Mouse (Mus musculus) midbrain, embryonic 14.5 days (tissue): ENCODE measurements around the gene Clasp1. TPM values are rescaled to one million over a fixed set of nuclear protein-coding genes. Genes with fewer than 3 reads are reported as not detected.
A peak's percentile ranks its signal among the peaks of the same experiment; 100 is the strongest.

Source experiments
- ATAC-seq: fragments of 200-750 bp; cut with Nextera tagmentation; 2 replicates; pipeline ENCODE4 v1.8.0; 2017; ENCODE audit warnings: moderate number of reproducible peaks, moderate library complexity; ENCODE audit not compliant: low FRiP score, low TSS enrichment
- DNase-seq: peaks from one replicate; pipeline ENCODE4 v3.0.0-alpha.2; 2015
- H3K27ac ChIP-seq: fragments of 300-500 bp; sonication (generic); replicated peaks from 2 replicates; pipeline ENCODE4 v1.5.1; 2014; ENCODE audit warnings: mild to moderate bottlenecking, low read depth, low read length, moderate library complexity
- H3K27me3 ChIP-seq: fragments of 300-500 bp; sonication (generic); 2 replicates; pipeline ENCODE4 v1.6.1; 2014; ENCODE audit warnings: low read length, control low read depth, mixed read lengths; ENCODE audit not compliant: control insufficient read depth, insufficient read depth
- H3K36me3 ChIP-seq: fragments of 300-500 bp; sonication (generic); 2 replicates; pipeline ENCODE4 v1.6.1; 2014; ENCODE audit warnings: low read length, control low read depth; ENCODE audit not compliant: control insufficient read depth, insufficient read depth
- H3K4me1 ChIP-seq: fragments of 300-500 bp; sonication (generic); 2 replicates; pipeline ENCODE4 v1.6.1; 2014; ENCODE audit warnings: mild to moderate bottlenecking, antibody characterized with exemption, low read length, control low read depth; ENCODE audit not compliant: control insufficient read depth, insufficient read depth
- H3K4me2 ChIP-seq: fragments of 300-500 bp; sonication (generic); 2 replicates; pipeline ENCODE4 v1.6.1; 2014; ENCODE audit warnings: mild to moderate bottlenecking, low read length, moderate library complexity
- H3K4me3 ChIP-seq: fragments of 300-500 bp; sonication (generic); replicated peaks from 2 replicates; pipeline ENCODE4 v1.5.1; 2014; ENCODE audit warnings: low read depth, low read length
- H3K9ac ChIP-seq: fragments of 300-500 bp; sonication (generic); replicated peaks from 2 replicates; pipeline ENCODE4 v1.6.1; 2014; ENCODE audit warnings: mild to moderate bottlenecking, low read length, moderate library complexity
- H3K9me3 ChIP-seq: fragments of 300-500 bp; sonication (generic); 2 replicates; pipeline ENCODE4 v1.6.1; 2016; ENCODE audit warnings: low read length, control low read depth, mixed read lengths; ENCODE audit not compliant: control insufficient read depth
- WGBS: fragments of 180-500 bp; shearing (Covaris S2); extraction: QIAGEN DNeasy Blood & Tissue Kit; methylation state at CpG from one replicate; pipeline ENCODE4 v1.1.7; 2014; 5-methylcytosine and 5-hydroxymethylcytosine counted together
- polyA plus RNA-seq: library from polyadenylated mRNA; unstranded; fragments of >200 nt; fragmentation: Nextera tagmentation; extraction: Ambion mirVana; gene quantifications from 2 replicates; pipeline ENCODE4 v1.2.1, GENCODE M21; 2014

The Clasp1 gene
- polyA plus RNA-seq, 1 experiment from 2014 or later, result 140 TPM

GRCm38 (mm10) chr1:118485572-118485971, 96.7 kb downstream of the Clasp1 start:
- 89% methylated on average over 3 of the region's 3 CpGs for WGBS
- H3K4me1 ChIP-seq, result no peaks in the 10 kb centered on the region
- no peak overlapping the region for H3K27ac ChIP-seq
- 0 out of 2 replicates have a peak, but pooled peaks cover 3% of the 10 kb centered on the region for H3K36me3 ChIP-seq
- no peak overlapping the region for H3K4me3 ChIP-seq
- ATAC-seq (no peak), DNase-seq (no peak)
- H3K4me2 ChIP-seq, result no peak overlapping the region
- H3K9ac ChIP-seq, result no peak overlapping the region
- no peaks in the 10 kb centered on the region for H3K9me3 ChIP-seq
- H3K27me3 ChIP-seq, result no peaks in the 10 kb centered on the region

GRCm38 (mm10) chr1:118486021-118486420, 97.2 kb downstream of the Clasp1 start:
- Histone ChIP-seq H3K9me3 (no peaks in the 10 kb centered on the region), H3K4me3 (no peak overlapping the region), H3K4me1 (no peaks in the 10 kb centered on the region), H3K27me3 (no peaks in the 10 kb centered on the region), H3K9ac (no peak overlapping the region), H3K4me2 (no peak overlapping the region), H3K36me3 (0 out of 2 replicates have a peak, but pooled peaks cover 3% of the 10 kb centered on the region), H3K27ac (no peak overlapping the region)
- no peak for ATAC-seq
- DNase-seq, result no peak

- Histone ChIP-seq H3K36me3 (peaks cover 3% of the 10 kb centered on the region), H3K27me3 (no peaks in the 10 kb centered on the region), H3K9me3 (no peaks in the 10 kb centered on the region), H3K4me2 (no peak overlapping the region), H3K27ac (no peak overlapping the region), H3K4me3 (no peak overlapping the region), H3K4me1 (no peaks in the 10 kb centered on the region), H3K9ac (no peak overlapping the region)
- DNase-seq (peak; percentile 50), ATAC-seq (no peak)
- WGBS, result 87% methylated on average over 3 of the region's 3 CpGs
Observed at GRCm38 (mm10) chr1:118492811-118493210, 104.0 kb downstream of the Clasp1 start.

GRCm38 (mm10) chr1:118494551-118494950, 105.7 kb downstream of the Clasp1 start:
- H3K9ac ChIP-seq, result no peak overlapping the region
- 96% methylated on average over 9 of the region's 9 CpGs for WGBS
- no peak for DNase-seq
- no peak for ATAC-seq
- H3K4me2 ChIP-seq, result no peak overlapping the region
- no peaks in the 10 kb centered on the region for H3K27me3 ChIP-seq
- no peak overlapping the region for H3K27ac ChIP-seq
- H3K9me3 ChIP-seq, result no peaks in the 10 kb centered on the region
- H3K4me1 ChIP-seq, result no peaks in the 10 kb centered on the region
- peaks cover 16% of the 10 kb centered on the region for H3K36me3 ChIP-seq
- no peak overlapping the region for H3K4me3 ChIP-seq

- Histone ChIP-seq H3K4me1 (no peaks in the 10 kb centered on the region), H3K36me3 (peaks cover 54% of the 10 kb centered on the region), H3K4me2 (no peak overlapping the region), H3K9ac (no peak overlapping the region), H3K27ac (no peak overlapping the region), H3K4me3 (no peak overlapping the region), H3K27me3 (no peaks in the 10 kb centered on the region), H3K9me3 (no peaks in the 10 kb centered on the region)
- ATAC-seq (peak; percentile 58), DNase-seq (peak; percentile 87)
- WGBS, result 77% methylated on average over 5 of the region's 5 CpGs
Observed at GRCm38 (mm10) chr1:118498311-118498710, 109.5 kb downstream of the Clasp1 start.

- H3K4me3 ChIP-seq, result no peak overlapping the region
- 94% methylated on average over 11 of the region's 11 CpGs for WGBS
- DNase-seq (no peak), ATAC-seq (no peak)
- no peaks in the 10 kb centered on the region for H3K27me3 ChIP-seq
- no peak overlapping the region for H3K4me2 ChIP-seq
- H3K4me1 ChIP-seq, result no peaks in the 10 kb centered on the region
- H3K36me3 ChIP-seq, result peaks cover 76% of the 10 kb centered on the region
- H3K27ac ChIP-seq, result no peak overlapping the region
- H3K9me3 ChIP-seq, result no peaks in the 10 kb centered on the region
- H3K9ac ChIP-seq, result no peak overlapping the region
Observed at GRCm38 (mm10) chr1:118500606-118501005, 111.7 kb downstream of the Clasp1 start.

- Histone ChIP-seq H3K4me3 (no peak overlapping the region), H3K4me2 (no peak overlapping the region), H3K36me3 (peaks cover 87% of the 10 kb centered on the region), H3K9me3 (no peaks in the 10 kb centered on the region), H3K9ac (no peak overlapping the region), H3K27ac (no peak overlapping the region), H3K4me1 (no peaks in the 10 kb centered on the region), H3K27me3 (no peaks in the 10 kb centered on the region)
- 96% methylated on average over 2 of the region's 2 CpGs for WGBS
- DNase-seq (no peak), ATAC-seq (no peak)
Observed at GRCm38 (mm10) chr1:118501691-118502090, 112.8 kb downstream of the Clasp1 start.

GRCm38 (mm10) chr1:118505746-118506145, 116.9 kb downstream of the Clasp1 start:
- DNase-seq, result no peak
- no peak overlapping the region for H3K4me3 ChIP-seq
- peaks cover 99% of the 10 kb centered on the region for H3K36me3 ChIP-seq
- H3K9me3 ChIP-seq, result no peaks in the 10 kb centered on the region
- no peaks in the 10 kb centered on the region for H3K27me3 ChIP-seq
- WGBS, result 95% methylated on average over 1 of the region's 1 CpGs
- H3K9ac ChIP-seq, result no peak overlapping the region
- no peak overlapping the region for H3K27ac ChIP-seq
- no peak for ATAC-seq
- H3K4me2 ChIP-seq, result no peak overlapping the region
- H3K4me1 ChIP-seq, result no peaks in the 10 kb centered on the region

GRCm38 (mm10) chr1:118510996-118511395, 122.1 kb downstream of the Clasp1 start:
- ATAC-seq (no peak), DNase-seq (no peak)
- H3K27ac ChIP-seq, result no peak overlapping the region
- no peaks in the 10 kb centered on the region for H3K27me3 ChIP-seq
- H3K9ac ChIP-seq, result no peak overlapping the region
- H3K4me3 ChIP-seq, result no peak overlapping the region
- WGBS, result 96% methylated on average over 3 of the region's 3 CpGs
- H3K9me3 ChIP-seq, result no peaks in the 10 kb centered on the region
- no peaks in the 10 kb centered on the region for H3K4me1 ChIP-seq
- peaks cover 99% of the 10 kb centered on the region for H3K36me3 ChIP-seq
- no peak overlapping the region for H3K4me2 ChIP-seq
